Mouse (Mus musculus): ENCODE data around the gene Tcf7l2.
A peak's percentile ranks its signal among the peaks of the same experiment; 100 is the strongest.

Tcf7l2 gene

GRCm38 (mm10) chr19:55916211-55916610 lies 174.6 kb downstream of the Tcf7l2 start:
- DNase-seq, result no peak

DNA sequence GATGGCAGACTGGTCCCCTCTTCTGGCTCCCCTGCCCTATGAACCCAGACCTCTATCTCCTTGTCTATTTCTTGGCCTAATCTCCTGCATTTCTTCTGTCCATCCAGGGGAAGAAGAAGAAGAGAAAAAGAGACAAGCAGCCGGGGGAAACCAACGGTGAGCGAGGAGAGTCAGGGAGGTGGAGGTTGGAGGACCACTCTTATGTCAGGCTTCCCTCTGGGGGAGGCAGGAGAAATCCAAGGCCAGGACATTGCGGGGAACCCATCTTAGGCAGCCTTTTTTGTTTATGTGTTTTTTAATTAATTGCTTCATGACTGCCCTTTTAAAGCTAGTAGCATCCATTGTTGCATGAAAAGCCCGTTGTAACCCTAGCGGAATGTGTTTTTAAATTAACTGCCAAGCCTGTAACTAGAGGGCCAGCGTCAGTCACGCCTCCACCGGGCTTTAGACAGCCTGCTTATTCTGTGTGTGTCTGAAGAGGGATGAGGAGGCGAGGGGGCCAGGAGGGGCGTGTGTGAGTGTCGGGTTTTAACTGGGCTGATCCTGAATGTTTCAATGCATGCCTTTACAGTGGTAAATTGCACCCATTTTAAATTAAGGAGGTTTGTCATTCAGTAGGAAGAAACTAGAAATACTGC lies 182.3 kb downstream of the Tcf7l2 start:
- DNase-seq, result peak in 1 of 2 experiments; percentile 11

DNA sequence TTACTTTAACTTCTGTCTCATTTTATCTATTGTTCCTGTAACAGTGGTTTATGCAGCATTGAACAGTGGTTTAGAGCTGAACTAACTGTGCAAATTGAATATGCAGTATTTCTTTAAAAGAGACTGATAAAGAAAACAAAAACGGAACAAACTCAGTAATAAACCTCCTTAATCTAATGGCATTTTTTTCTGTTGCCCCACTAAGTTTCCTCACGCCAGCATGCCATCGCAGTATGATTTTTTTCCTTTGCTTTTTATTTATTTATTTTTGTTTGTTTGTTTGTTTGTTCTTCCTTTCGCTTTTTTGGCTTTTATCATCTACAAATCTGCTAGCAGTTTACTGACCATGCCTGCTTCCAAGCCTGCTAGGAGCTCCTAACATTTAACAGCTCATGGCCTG lies 183.2 kb downstream of the Tcf7l2 start:
- DNase-seq, result no peak

DNA sequence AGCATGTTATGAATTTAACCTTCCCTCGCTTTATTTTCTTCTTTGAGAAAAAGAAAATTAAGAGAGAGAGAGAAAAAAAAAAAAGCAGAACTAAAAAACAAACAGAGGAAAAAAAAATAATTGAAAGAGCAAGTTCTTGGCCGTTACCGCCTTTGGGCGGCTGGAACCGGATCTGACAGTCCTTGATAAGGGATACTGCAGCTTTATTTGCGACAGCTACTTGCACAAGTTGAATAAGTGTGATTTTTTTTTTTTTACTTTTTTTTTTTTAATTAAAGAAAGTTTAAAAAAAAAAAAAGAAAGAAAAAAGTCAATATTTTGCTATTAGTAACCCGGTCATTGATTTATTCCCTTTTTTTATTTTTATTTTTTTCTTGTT lies 183.8 kb downstream of the Tcf7l2 start:
- peak; percentile 21 to 42 for DNase-seq

GRCm38 (mm10) chr19:55925804-55926521 lies 184.3 kb downstream of the Tcf7l2 start:
- DNase-seq, result no peak

DNA sequence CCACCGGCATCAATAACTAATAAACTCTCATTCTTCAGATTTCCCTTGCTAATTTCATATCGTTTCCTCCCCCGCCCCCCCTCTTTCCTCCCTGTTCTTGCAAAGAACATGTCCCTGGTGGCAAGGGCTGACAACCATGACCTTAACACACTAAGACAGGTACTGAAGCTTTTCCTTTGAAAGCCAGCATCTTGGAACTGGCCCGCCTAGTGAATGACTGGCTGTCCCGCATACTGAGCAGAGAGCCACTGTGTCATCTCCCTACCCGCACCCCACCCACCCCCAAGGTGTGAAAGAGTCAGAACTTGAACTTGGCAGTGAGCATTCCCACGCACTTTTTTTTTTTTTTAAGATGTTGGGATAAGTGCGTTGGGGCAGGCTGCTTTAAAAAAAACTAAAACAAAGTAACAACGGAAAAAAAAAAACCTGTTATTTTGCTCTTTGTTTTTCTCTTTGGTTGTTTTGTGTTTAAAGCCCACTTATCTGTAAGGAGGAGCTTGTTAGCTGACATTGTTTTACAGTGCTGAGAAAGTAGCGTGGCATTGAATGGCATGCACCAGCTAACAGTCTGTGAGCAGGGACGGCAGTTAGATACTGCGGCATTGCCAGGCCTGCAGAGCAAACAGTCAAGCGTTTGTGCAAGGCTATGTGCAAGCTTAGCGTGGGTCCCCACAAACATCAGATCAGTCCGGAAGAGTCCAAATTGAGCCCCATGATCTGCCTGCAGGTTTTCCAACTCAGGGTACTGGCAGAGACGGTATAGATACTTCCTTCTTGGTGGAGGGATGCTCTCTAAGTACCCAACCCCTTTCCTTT lies 185.4 kb downstream of the Tcf7l2 start:
- DNase-seq, result no peak

DNA sequence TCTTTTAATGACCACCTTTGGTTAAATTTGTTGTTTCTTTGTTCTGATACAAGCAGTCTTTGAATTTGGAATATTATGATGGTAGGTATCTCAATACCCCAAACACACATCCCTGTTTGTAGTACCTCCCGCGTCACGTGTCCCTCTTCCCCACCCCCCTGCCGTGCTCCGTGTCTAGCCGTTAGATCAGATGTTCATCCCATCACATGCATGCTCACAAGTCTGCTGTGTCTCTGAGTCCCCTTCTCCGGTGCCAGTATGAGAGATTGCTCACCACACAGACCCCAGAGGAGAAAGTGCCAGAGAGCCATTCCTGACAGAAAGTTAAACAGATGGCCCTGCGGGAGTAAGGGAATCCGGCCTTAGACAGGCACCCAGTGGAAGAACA lies 186.0 kb downstream of the Tcf7l2 start:
- no peak for DNase-seq

DNA sequence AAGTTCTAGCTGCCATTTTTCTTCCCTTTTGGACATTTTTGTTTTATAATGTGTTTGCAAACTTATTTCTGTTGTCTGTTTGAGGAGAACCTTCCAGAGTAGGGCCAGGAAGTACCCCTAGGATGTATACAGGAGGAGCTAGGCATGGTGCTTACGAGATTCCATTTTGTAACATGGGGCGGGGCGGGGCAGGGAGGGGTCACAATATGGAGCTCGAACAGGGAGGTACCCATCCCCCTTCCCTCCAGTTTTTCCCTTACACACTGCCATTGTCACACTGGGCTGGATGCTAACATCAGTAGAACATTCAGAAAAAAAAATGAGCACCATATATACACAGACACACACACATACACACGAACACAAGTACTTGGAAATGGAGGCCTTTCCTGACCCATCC lies 187.1 kb downstream of the Tcf7l2 start:
- no peak for DNase-seq

DNA sequence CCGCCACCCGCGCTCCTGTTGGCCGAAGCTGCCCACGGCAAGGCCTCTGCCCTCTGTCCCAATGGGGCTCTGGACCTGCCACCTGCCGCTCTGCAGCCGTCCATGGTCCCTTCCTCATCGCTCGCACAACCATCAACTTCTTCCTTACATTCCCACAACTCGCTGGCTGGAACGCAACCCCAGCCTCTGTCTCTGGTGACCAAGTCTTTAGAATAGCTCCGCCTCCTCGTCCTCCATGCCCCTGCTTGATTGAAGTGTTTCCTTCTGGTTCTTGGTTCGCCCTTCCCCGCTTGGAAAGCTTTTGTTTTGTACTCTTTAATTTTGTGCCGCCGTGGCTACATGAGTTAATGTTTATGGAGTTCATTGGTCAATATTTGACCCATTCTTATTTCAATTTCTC lies 190.0 kb downstream of the Tcf7l2 start:
- DNase-seq, result peak in 1 of 2 experiments; percentile 14

GRCm38 (mm10) chr19:55933947-55934729 lies 192.5 kb downstream of the Tcf7l2 start:
- DNase-seq, result peak in 1 of 2 experiments; percentile 33

DNA sequence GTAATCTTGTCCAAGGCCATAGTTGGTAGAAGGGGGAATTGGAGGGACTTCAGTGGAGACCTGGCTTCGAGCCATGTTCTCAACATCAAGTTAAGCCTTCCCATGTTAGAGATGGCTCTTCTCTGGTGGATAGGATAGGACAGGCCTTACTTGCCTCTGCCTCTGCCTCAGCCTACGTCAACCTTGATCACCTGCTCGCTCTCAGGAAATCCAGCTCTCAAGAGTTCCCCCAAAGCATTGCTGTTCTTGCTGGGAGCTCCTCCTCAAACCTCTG lies 193.0 kb downstream of the Tcf7l2 start:
- no peak for DNase-seq

- DNase-seq, result no peak
Observed at GRCm38 (mm10) chr19:55937026-55937425, 195.4 kb downstream of the Tcf7l2 start.

DNA sequence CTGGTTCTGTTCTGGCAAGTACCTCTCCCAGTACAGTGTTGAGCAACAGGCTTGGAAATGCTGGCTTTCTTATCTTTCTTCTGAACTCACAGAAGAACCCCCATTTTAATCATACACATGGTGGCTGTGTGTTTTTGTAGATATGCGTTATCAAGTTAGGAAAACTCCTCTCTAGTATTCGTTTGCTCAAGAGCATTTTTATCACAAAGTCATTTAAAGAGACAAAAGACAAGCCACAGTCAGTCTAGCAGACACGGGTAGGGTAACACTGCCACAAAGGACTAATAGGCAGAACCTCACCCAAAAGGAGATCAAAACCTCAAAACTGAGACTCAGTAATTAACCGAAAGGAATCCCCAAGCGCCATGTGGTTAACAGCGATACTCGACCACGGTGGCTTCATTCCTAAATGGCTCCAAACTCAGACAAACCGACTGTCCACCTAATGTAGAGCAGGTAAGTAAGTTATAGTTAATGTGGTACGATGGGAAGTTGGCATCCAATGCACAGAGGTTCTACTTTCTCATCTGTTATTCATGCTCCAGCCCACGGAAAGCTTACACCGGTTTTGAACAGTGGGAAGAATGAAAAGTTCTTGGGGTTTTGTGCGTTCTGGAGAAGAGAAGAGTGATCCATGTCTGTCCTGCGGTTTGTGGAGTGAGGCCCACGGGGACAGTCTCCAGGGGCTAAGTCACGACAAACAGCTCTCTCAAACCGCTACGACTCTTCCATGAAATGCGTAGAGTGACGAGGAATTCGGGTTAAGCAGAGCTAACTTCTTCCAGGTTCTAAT lies 196.8 kb downstream of the Tcf7l2 start:
- DNase-seq, result no peak

DNA sequence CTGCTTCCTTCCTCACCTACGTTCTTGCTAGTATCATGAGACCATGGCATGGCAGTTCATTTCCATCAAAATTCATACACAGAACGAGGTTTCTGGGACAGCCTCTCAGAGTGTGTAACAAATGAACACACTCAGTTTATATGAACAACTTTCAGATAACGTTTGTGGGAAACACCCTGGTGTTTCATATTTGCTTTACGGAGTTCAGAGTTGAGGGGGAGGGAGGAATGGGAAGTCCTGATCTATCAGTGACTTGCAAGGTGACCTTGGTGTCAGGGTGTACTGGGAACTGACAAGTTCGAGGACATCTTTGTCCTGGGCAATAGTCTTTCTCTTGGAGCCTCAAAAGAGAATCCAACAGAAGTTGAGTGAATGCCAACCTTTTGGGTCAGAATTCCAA lies 197.5 kb downstream of the Tcf7l2 start:
- no peak for DNase-seq

GRCm38 (mm10) chr19:55939719-55940118 lies 198.1 kb downstream of the Tcf7l2 start:
- DNase-seq, result no peak

DNA sequence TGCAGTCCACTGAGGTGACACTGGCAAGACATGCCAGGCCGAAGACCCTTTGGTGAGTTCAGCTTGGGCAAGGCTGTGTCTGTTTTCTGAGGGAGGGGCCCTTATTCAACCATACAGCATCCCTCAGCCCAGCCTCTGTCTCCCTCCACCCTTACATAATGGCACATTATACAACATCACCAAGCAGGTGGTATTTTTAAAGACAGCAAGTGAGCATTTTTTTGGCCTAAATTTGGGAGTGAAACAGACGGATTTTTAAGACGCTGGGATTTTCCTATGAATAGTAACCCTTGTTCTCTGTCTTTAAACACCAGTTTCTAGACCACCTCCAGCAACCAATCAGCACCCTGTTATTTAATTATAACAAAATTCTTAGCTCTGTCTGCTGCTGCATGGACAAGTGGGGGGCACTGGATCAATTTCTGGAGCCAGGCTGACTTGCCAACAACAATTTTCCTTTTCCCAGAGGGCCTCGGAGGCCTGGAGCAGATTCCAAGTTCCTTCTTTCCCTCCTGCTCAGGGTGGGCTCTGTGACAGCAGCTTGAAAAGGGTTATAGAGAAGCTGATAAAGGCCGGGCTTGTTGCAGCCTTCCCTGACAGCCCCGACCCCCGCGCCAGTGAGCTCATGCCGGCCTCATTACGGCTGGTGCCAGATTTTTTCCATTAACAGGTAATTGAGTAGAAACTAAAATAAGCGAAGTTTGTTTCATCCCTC lies 199.1 kb downstream of the Tcf7l2 start:
- no peak for DNase-seq

GRCm38 (mm10) chr19:55941253-55942125 lies 199.9 kb downstream of the Tcf7l2 start:
- no peak for DNase-seq

DNA sequence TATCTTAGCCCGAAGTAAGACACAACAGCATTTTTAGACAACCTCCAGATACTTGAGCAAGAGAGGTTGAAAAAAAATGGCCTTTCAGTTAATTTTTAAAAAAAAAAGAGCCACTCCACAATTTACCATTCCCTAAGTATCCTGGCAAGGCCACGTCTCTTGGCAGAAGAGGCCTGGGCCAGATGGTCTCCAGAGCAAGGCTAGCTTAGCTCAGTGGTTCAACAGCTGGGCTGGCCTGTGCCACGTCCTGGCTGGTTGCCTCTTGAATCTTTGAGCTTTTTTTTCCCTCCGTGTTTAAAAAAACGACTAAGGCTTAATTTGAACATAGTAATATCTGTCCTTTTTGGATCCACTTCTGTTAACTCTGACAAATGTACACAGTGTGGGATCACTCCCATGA lies 209.8 kb downstream of the Tcf7l2 start:
- no peak for DNase-seq

GRCm38 (mm10) chr19:55953207-55953606 lies 211.6 kb downstream of the Tcf7l2 start:
- DNase-seq, result peak in 1 of 2 experiments; percentile 40

DNA sequence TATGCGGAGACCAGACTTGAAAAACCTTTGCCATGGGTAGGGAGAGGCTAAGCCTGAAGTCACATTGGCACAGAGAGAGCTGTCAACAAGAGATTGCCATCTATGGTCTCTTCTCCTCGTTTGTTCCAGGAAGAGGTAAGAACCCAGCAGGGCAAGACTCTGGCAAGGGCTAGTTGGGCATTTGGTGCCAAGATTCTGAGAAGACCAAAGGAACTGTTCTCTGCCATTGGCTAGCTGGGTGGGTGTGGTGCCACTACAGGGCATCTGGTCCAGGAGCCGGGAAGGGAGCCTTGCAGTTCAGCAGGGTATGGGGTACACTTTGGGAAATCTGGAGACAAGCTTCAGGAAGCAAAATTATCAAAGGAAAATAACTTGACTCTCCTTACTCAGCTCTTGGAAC lies 213.5 kb downstream of the Tcf7l2 start:
- no peak for DNase-seq

DNA sequence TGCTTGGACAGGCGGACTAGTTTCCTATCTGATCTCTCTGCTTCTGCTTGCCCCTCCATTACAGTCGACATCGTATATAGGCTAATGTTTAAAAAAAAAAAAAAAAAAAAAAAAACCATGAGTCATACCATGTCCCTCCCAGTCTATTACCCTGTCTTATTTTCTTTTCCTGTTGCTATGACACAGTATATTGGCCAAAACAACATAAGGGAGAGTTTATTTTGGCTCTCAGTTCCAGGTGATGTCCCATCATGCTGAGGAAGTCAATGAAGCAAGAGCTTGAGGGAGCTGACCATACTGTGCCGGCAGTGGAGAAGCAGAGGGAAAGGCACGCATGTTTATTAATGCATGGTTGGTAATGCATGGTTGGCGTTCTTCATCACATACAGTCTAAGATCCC lies 215.1 kb downstream of the Tcf7l2 start:
- no peak for DNase-seq
